Mouse (Mus musculus): ENCODE measurements around the gene Rab19.
"Not testable (repeated sequence)": the region's sequence is repeated elsewhere in the genome, so short reads cannot be mapped to it uniquely, and the experiment has no call there.

Rab19 gene

DNA sequence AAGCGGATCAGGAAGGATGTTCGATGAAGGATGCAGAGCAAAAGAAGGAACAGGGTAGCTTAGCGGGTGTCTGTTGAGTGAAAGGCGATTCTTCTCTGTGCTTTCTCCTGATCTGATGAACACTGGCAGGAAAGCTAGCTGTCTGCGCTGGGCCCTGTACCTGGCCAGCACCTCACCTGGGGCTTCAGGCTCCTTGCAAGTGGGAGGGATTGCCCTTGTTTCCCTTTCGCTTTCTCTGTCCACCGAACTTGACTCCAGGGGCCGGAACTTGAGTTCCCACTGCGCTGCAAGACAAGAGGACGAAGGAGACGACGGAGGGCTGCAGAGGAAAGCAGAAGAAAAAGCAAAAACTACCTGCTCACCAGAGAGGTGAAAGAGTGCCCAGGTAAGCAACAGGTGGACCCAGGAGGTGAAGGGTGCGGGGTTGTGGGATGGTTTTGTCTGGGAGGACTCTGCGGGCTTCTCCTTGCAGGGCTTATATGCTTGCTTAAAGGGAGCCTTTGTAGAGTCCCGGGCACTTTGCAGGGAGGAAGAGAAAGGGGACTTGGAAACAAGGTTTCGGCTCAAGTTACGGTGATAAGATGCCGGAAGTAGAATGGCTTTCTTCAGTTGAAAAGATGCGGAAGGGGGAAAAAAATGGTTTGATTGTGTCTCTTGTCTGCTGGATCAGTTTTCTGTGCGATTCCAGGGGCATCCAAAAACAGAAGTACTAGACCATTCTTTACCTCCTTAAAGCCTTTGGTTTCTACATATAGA lies at the start of gene Rab19:
Gene Rab19 (plus strand): TSS at position 51 of the 756 bp plus-strand sequence.
- no peak for DNase-seq (ENCODE audit: low read depth, low spot score)

DNA sequence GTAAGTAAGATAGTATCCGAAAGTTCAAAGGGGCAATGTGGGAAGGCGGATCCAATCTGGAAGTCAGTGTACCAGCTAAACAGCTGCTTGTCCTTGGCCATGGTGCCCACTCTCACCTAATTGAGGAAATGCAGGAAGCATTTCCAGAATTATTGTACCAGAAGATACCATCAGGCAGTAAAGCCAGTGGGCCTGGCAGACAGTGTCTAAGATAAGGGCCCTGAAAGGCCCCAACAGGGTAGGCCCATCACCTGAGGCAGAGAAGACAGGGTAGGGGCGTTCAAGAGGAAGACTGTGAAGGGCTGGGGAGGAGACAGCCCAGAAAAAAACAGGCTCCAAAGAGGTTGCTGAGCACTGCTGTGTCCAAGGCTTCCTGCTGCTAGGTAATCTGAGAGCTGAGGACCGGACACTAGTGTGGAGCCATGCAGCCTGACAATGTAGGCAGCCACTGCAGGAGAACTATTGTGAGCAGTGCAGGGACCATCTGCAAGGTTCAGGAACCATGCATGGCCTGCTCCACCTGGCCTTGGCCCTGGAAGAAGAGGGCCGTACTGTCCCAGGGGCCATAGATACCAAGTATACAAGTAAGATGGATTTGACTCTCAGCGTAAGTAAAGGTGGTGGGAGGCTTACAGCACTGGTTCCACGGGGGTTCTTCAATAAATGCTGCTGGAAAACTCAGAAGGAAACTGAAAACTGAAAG lies 48.8 kb upstream of the Rab19 start:
- no peak for DNase-seq (ENCODE audit: low read depth, low spot score)

- DNase-seq (ENCODE audit: low read depth, low spot score), result no peak
These were observed 46.8 kb upstream of the Rab19 start for GRCm38 (mm10) chr6:39334224-39334623.

GRCm38 (mm10) chr6:39334873-39335272 lies 46.1 kb upstream of the Rab19 start:
- no peak for DNase-seq (ENCODE audit: low read depth, low spot score)

GRCm38 (mm10) chr6:39338359-39338758 lies 42.6 kb upstream of the Rab19 start:
- no peak for DNase-seq (ENCODE audit: low read depth, low spot score)

DNA sequence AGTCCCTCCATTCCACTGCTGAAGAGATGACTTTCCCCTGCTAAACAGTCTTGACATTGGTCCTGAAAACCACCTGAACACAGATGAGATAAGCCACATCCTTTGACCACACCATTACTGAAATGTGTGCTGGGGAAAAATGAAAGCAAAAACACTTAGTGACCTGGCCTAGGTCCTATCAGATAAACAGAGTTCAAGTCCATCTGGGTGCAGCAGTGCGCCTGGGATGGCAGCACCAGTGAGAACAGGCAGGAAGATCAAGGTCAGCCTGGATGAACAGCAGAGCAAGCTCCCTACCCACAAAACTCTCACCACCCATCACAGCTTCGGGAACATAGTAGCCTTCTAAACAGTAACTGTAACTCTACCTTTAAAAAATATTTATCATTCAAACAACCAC lies 39.2 kb upstream of the Rab19 start:
- no peak for DNase-seq (ENCODE audit: low read depth, low spot score)

DNA sequence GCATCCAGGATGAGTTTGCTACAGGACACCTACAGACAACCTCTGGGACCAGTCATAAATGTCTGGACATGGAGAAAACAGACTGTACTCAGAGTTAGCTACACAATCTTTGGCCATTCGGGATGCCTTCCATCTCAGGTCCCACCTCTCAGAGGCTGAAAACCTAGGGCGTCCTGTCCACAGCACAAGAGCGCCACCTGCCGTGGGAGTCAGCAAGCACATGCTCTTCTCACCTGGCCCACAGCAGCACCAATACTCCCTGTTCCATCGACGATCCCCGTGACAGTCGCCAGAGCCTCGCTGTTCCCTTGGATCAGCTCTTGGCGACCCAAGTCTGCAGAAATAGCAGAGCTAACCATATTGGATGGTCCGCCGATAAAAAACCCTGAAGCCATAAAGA lies 37.0 kb upstream of the Rab19 start:
- DNase-seq (ENCODE audit: low read depth, low spot score), result no peak

- no peak for DNase-seq (ENCODE audit: low read depth, low spot score)
These were observed 35.5 kb upstream of the Rab19 start for GRCm38 (mm10) chr6:39345430-39345829.

GRCm38 (mm10) chr6:39346991-39347501 lies 33.9 kb upstream of the Rab19 start:
- DNase-seq (ENCODE audit: low read depth, low spot score), result no peak

DNA sequence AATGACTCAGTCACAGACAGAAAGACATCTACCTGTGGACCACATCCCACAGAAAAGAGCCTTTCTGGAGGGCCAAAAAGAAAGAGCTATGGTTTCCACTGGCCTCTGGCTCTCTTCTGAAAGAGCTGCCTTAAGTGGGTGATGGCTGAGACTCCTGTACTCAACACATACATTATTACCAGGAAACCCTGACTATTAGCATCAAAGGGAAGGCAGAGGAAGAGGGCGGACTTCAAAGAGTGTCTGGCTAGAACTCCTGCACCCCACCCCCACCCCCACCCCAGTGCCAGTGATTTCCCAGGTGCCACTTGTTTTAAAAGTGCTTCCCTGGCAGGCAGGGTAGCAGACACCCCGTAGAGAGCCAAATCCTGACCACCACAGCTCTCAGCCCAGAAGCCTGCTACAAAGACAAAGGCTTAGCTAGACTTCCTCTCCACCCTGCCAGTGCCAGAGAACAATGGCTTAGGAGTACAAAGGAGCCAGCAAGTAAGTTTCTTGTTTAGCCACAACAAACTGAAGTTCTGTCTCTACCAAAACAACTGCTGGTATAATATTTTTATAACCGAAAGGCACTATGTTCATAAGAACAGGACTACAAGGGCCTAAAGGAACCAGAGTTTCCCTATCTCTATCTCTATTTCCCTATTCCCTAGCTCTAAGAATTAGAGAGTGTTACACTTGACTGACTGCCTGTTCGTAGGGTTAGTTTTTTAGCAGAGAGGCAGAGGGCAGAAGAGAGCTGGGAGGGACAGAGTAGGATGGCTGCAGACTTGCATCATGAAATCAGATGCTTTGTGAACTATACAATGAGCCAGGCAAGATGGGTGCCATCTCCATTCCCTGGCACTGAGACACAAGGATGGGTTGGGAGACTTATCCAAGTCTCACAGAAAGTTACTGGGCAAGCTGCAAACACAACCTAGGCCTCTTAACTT lies 32.8 kb upstream of the Rab19 start:
- no peak for DNase-seq (ENCODE audit: low read depth, low spot score)

DNA sequence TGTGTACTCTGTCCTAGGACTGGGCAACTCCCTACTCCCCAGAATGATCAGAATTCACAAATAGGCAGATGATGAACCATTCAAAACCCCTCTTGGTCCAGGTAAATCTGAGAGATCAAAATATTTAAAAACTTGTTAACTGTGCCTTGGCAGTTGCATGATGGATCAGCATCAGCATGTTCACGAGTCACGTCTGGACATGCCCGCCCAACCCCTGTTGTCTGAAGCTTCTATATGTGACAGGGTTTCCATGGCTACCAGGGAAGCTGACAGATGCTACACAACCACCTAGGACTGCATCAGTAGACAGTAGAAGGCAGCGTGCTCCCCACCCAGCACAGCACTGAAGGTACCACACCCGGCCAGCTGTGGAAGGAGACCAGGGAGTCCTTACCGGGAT lies 32.0 kb upstream of the Rab19 start:
- DNase-seq (ENCODE audit: low read depth, low spot score), result no peak

DNA sequence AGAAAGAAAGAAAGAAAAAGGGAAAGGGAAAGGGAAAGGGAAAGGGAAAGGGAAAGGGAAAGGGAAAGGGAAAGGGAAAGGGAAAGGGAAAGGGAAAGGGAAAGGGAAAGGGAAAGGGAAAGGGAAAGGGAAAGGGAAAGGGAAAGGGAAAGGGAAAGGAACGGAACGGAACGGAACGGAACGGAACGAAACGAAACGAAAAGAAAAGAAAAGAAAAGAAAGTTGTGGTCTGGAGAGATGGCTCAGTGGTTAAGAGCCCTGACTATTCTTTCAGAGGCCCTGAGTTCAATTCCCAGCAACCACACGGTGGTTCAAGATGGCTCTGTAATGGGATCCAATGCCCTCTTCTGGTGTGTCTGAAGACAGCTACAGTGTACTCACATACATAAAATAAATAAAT lies 21.8 kb upstream of the Rab19 start:
- not testable (repeated sequence) for DNase-seq (ENCODE audit: low read depth, low spot score)

DNA sequence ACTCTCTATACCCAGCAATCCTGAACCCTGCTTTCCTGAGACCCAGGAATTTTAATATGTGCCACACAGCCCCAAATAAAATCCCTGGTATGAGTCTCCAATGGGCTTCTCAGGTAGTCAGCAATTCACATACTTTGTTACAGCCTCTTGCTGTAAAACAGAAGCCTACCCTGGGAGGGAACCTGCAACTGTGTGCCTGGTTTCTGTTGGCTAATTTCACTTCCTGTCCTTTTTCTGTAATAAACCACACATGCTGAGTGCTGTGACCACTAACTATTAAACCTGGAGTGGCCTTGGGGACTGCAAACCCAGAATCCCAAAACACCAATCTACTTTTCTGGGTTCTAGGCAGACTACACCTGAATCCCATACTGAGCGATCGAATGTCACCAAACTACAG lies 18.3 kb upstream of the Rab19 start:
- DNase-seq (ENCODE audit: low read depth, low spot score), result no peak

- no peak for DNase-seq (ENCODE audit: low read depth, low spot score)
These were observed 11.3 kb upstream of the Rab19 start for GRCm38 (mm10) chr6:39369631-39370030.

GRCm38 (mm10) chr6:39372042-39372441 lies 8.9 kb upstream of the Rab19 start:
- DNase-seq (ENCODE audit: low read depth, low spot score), result no peak

GRCm38 (mm10) chr6:39372727-39373126 lies 8.2 kb upstream of the Rab19 start:
- no peak for DNase-seq (ENCODE audit: low read depth, low spot score)

DNA sequence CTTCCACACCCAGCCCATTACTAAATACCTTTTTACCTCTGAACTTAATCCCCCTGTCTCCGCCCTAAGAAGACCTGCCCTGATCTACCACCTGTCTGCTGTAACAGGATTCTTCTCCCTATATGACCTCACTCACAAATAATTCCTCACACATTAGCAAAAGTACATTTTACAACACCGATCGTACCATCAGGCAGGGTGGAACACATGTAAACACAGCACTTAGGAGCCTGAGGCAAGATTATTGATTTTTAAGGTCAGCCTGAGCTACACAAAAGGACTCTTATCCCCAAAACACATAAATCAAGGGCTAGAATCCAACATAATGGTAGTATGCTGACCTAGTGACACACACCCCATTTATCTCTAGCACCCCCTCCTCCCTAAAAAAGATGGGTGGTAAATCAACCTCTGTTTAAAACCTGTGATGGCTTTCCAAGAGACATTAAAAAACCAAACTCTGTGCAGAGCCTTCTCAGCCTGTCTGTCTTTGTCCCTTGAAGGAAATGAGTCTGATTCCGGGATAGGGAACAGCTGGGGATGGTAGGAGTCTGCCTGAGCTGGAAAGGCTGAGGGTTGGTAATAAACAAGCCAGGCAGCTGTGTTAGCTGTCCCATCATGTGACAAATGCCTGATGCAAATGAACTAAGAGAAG lies 7.5 kb upstream of the Rab19 start:
- DNase-seq (ENCODE audit: low read depth, low spot score), result no peak

- no peak for DNase-seq (ENCODE audit: low read depth, low spot score)
These were observed 4.2 kb upstream of the Rab19 start for GRCm38 (mm10) chr6:39376775-39377174.

DNA sequence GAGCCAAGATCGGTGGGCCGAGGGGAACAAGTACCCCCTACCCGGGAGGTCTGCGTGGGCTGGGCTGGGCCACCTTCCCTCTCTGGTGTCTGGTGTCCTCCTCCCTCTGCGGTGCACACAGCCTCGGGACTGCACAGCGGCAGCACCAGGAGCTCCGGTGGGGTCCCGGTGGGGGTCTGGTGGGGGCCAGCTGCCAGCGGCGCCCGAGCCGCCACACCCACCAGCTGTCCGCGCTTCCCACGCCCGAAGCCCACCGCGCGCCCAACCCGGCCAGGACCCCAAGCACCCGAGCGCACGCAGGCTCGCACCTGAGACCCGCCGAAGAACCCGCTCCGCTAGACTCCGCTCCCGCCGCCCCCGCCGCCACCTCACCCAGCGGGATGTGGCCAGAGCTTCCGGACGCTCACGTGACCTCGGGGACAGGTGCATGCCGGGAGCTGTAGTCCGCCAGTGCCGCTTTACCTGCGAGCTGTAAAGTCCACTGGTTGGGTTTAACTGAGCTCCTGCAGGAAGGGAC lies 3.6 kb upstream of the Rab19 start, which contains the start of gene Slc37a3:
Gene Slc37a3 (minus strand): TSS at position 365 of the 517 bp plus-strand sequence.
- peak; percentile 56 for DNase-seq (ENCODE audit: low read depth, low spot score)

DNA sequence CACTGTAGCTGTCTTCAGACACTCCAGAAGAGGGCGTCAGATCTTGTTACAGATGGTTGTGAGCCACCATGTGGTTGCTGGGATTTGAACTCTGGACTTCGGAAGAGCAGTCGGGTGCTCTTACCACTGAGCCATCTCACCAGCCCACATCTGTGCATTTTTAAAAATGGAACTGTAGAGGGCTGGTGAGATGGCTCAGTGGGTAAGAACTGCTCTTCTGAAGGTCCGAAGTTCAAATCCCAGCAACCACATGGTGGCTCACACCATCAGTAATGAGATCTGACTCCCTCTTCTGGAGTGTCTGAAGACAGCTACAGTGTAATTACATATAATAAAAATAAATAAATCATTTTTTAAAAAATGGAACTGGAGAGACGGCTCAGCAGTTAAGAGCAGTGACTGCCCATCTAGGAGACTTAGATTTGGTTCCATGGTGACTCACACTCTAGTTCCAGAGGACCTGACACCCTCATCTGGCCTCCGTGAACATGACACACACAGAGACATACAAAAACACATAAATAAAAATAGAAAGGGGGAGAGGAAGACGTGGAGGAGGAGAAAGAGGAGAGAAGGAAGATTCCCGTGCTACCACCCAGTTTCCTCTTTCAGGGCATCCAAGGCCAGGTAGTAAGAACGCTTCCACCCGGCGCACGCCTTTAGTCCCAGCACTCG lies 2.7 kb upstream of the Rab19 start:
- not testable (repeated sequence) for DNase-seq (ENCODE audit: low read depth, low spot score)
